Mouse (Mus musculus) kidney, adult 8-10 months (tissue): ENCODE data around the gene Ncam1.

Experiments
- DNase-seq, 2 experiments: peaks; one replicate each; pipeline ENCODE4 v3.0.0; 2022

Ncam1 gene

GRCm38 (mm10) chr9:49798806-49799205 lies at the start of gene Ncam1:
Gene Ncam1 (minus strand): TSS chr9:49798925.
- peak; percentile 58 to 68 for DNase-seq

GRCm38 (mm10) chr9:49834013-49834412 lies 35.3 kb upstream of the Ncam1 start:
- DNase-seq, result no peak

- DNase-seq, result no peak
These were observed 28.9 kb upstream of the Ncam1 start for GRCm38 (mm10) chr9:49827671-49828070.

GRCm38 (mm10) chr9:49816115-49816650 lies 17.5 kb upstream of the Ncam1 start:
- DNase-seq, result no peak

- DNase-seq, result no peak
These were observed 15.7 kb upstream of the Ncam1 start for GRCm38 (mm10) chr9:49814442-49814841.

- DNase-seq, result peak; percentile 11 to 31
These were observed 4.5 kb upstream of the Ncam1 start for GRCm38 (mm10) chr9:49803222-49803621.

- peak in 1 of 2 experiments; percentile 14 for DNase-seq
These were observed 729 bp downstream of the Ncam1 start for GRCm38 (mm10) chr9:49797821-49798571.

- DNase-seq, result no peak
These were observed 1.3 kb downstream of the Ncam1 start for GRCm38 (mm10) chr9:49797508-49797820.

GRCm38 (mm10) chr9:49796618-49797507 lies 1.9 kb downstream of the Ncam1 start:
- DNase-seq, result peak in 1 of 2 experiments; percentile 18

- DNase-seq, result no peak
These were observed 2.8 kb downstream of the Ncam1 start for GRCm38 (mm10) chr9:49795881-49796280.

GRCm38 (mm10) chr9:49793987-49794550 lies 4.7 kb downstream of the Ncam1 start:
- no peak for DNase-seq

- DNase-seq, result no peak
These were observed 5.5 kb downstream of the Ncam1 start for GRCm38 (mm10) chr9:49793241-49793640.

- DNase-seq, result no peak
These were observed 6.1 kb downstream of the Ncam1 start for GRCm38 (mm10) chr9:49792646-49793045.

- DNase-seq, result no peak
These were observed 17.5 kb downstream of the Ncam1 start for GRCm38 (mm10) chr9:49781016-49781772.

- no peak for DNase-seq
These were observed 21.6 kb downstream of the Ncam1 start for GRCm38 (mm10) chr9:49777015-49777637.

- DNase-seq, result no peak
These were observed 32.1 kb downstream of the Ncam1 start for GRCm38 (mm10) chr9:49766634-49767033.

GRCm38 (mm10) chr9:49760571-49760970 lies 38.2 kb downstream of the Ncam1 start:
- DNase-seq, result no peak

GRCm38 (mm10) chr9:49758436-49758835 lies 40.3 kb downstream of the Ncam1 start:
- no peak for DNase-seq

- no peak for DNase-seq
These were observed 40.7 kb downstream of the Ncam1 start for GRCm38 (mm10) chr9:49757986-49758385.

GRCm38 (mm10) chr9:49757582-49757981 lies 41.1 kb downstream of the Ncam1 start:
- no peak for DNase-seq

- no peak for DNase-seq
These were observed 42.0 kb downstream of the Ncam1 start for GRCm38 (mm10) chr9:49756725-49757124.

- DNase-seq, result no peak
These were observed 43.5 kb downstream of the Ncam1 start for GRCm38 (mm10) chr9:49755214-49755613.
